Mouse (Mus musculus): ENCODE measurements around the gene Vps52. TPM values are rescaled to one million over a fixed set of nuclear protein-coding genes. Genes with fewer than 3 reads are reported as not detected.
A peak's percentile ranks its signal among the peaks of the same experiment; 100 is the strongest.
"Not testable (repeated sequence)": the region's sequence is repeated elsewhere in the genome, so short reads cannot be mapped to it uniquely, and the experiment has no call there.

Vps52 gene
- total and polyA plus RNA-seq, 2 experiments from 2014 or later = 46.1 to 65.8 TPM

DNA sequence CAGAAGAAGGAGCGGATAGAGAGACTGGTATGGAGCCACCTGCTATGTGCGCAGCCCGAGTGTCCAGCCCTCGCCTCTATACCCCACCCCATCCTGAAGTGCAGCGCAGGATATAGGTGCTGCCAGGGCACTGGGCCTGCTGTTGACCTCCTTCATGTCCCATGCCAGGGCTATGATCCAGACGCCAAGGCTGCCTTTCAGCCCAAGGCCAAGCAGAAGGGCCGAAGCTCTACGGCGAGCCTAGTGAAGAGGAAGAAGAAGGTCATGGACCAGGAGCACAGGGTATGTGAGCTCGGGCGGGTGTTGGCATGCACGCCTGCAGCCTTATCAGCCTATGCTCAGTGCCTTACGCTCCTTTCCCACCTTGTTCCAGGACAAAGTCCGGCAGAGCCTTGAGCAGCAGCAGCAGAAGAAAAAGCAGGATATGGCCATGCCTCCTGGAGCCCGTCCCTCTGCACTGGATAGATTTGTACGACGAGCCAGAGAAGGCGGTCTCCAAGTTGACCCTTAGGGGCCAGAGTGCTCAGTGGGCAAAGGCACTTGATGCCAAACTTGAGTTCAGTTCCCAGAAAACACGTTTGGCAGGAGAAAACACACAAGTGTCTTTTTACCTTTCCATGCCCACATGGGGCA is 6.6 kb upstream of the Vps52 start:
- DNase-seq (ENCODE audit: low spot score) (no peak), ATAC-seq (ENCODE audit: low FRiP score) (no peak)
- Histone ChIP-seq H3K4me2 (ENCODE audit: low read depth, low read length, poor library complexity, severe bottlenecking) (no peak overlapping the region), H3K27me3 (ENCODE audit: insufficient read depth, low read length) (no peaks in the 10 kb centered on the region), H3K9me3 (ENCODE audit: low read length) (no peaks in the 10 kb centered on the region), H3K27ac (ENCODE audit: low read depth, low read length) (no peak overlapping the region), H3K4me1 (ENCODE audit: insufficient read depth, low read length) (peaks cover 6% of the 10 kb centered on the region; the same call in 1 of the 2 replicates), H3K36me3 (ENCODE audit: insufficient read depth, low read length) (peaks cover 35% of the 10 kb centered on the region), H3K9ac (replicated peaks; ENCODE audit: low read length, poor library complexity, severe bottlenecking) (no peak overlapping the region), H3K4me3 (ENCODE audit: low read depth, low read length) (no peak overlapping the region)
- TF ChIP-seq CTCF (IDR thresholded peaks at IDR 0.05) = no peak
- 91% methylated on average over 19 of the region's 19 CpGs for WGBS

DNA sequence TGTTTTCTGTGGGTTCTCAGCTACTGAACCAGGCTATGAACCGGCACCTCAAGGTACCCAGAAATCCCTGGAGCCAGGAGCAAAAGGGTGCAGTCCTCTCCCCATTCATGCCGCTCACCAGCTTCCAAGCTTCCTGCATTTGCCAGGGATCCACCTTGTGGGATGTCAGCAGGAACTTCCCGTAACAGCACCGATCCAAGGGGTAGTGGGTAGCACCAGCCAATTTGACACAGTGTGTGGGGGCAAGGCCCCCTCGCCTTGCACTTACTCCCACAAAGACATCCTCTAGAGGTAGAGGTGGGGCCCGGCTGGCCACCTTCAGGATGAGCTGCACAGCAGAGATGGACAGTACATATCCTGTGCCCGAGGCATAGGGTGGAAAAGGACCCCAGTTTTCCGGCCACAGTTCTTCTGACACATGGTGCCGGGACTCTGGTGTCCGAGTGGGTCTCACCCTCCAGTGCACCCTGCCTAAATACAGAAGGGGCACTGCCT is 5.4 kb upstream of the Vps52 start:
- H3K9me3 ChIP-seq (ENCODE audit: low read length) = no peaks in the 10 kb centered on the region
- ATAC-seq (ENCODE audit: low FRiP score) = no peak
- H3K4me3 ChIP-seq (ENCODE audit: low read depth, low read length) = peak overlapping the region; percentile 52
- DNase-seq (ENCODE audit: low spot score) = no peak
- TF ChIP-seq CTCF (IDR thresholded peaks at IDR 0.05) = no peak
- 72% methylated on average over 10 of the region's 10 CpGs for WGBS
- H3K9ac ChIP-seq (replicated peaks; ENCODE audit: low read length, poor library complexity, severe bottlenecking) = peak overlapping the region; percentile 79
- H3K36me3 ChIP-seq (ENCODE audit: insufficient read depth, low read length) = peaks cover 25% of the 10 kb centered on the region
- H3K27me3 ChIP-seq (ENCODE audit: insufficient read depth, low read length) = no peaks in the 10 kb centered on the region
- peak overlapping the region; percentile 91 for H3K27ac ChIP-seq (ENCODE audit: low read depth, low read length)
- peaks cover 13% of the 10 kb centered on the region; the same call in 1 of the 2 replicates for H3K4me1 ChIP-seq (ENCODE audit: insufficient read depth, low read length)
- peak overlapping the region; percentile 96 for H3K4me2 ChIP-seq (ENCODE audit: low read depth, low read length, poor library complexity, severe bottlenecking)

DNA sequence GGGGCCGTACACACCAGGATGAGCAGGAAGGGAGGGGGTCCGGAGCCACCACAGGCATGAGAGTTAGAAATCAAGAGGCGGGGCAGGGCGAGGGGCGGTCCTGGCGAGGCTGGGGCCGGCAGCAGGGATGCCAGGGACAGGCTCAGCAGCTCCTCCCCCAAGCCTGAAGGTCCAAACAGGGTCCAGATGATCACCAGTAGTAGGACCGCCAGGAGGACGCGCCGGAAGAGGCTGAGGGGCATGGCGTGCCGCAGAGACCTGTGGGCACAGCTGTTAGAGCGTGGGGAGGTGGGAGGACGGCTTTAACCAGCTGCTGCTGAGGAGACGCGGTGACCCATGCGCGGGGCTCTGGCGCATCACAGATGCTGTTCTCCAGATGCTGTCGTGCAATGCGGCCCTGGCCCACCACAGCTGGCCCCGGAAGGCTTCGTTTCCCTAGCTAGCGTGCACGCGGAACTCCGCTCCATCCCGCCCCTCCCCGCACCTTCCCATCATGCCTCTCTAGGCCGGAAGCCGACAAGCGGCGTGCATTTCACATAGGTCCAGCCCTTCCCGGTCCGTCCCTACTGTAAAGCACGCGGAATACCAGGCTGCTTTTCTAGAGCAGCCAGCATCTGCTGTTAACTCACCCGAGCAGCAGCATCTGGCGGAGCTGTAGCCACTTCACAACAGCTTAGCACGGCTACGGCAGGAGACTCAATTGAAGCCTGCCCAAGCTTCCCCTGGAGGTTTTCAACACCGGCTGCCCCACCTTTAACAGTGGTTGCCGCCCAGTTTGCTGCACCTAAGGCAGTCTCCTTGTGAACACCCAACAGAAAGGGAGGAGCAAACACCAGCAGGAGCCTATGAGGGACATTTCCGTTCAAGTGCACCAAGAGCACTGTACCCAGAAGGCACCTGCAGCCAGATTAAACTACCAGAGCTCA is 4.3 kb upstream of the Vps52 start, which contains the start of gene B3galt4:
TSS of gene B3galt4 (minus strand) at position 468 of the 926 bp plus-strand sequence.
- Histone ChIP-seq H3K9ac (replicated peaks; ENCODE audit: low read length, poor library complexity, severe bottlenecking) (peak within 1 kb of the TSS; percentile 79), H3K27ac (ENCODE audit: low read depth, low read length) (peak within 1 kb of the TSS; percentile 91), H3K9me3 (ENCODE audit: low read length) (no peaks in the 10 kb centered on the region), H3K36me3 (ENCODE audit: insufficient read depth, low read length) (peaks cover 22% of the 10 kb centered on the region), H3K4me2 (ENCODE audit: low read depth, low read length, poor library complexity, severe bottlenecking) (peak within 1 kb of the TSS; percentile 96), H3K4me1 (ENCODE audit: insufficient read depth, low read length) (peaks cover 13% of the 10 kb centered on the region; the same call in 1 of the 2 replicates), H3K4me3 (ENCODE audit: low read depth, low read length) (peak within 1 kb of the TSS; percentile 52), H3K27me3 (ENCODE audit: insufficient read depth, low read length) (no peaks in the 10 kb centered on the region)
- ATAC-seq (ENCODE audit: low FRiP score) = peak; percentile 76
- peak; percentile 13 for TF ChIP-seq CTCF (IDR thresholded peaks at IDR 0.05)
- WGBS = under 1% methylated on average over 45 of the region's 45 CpGs
- peak; percentile 90 for DNase-seq (ENCODE audit: low spot score)

DNA sequence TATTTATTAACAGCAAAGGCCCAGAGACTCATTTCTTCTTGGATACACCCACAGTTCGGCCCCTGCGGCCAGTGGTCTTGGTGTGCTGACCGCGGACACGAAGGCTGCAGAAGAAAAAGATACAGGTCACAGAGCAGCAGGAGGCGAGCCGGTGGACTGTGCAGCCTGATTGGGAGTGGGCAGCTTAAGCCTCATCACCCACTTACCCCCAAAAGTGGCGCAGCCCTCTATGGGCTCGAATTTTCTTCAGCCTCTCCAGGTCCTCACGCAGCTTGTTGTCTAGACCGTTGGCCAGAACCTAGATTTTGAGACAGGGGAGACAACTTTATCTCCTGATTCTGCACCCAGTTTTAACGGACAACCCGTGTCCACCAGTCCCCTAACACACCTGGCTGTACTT is 3.6 kb upstream of the Vps52 start:
- H3K4me2 ChIP-seq (ENCODE audit: low read depth, low read length, poor library complexity, severe bottlenecking) = peak overlapping the region; percentile 96
- 75% methylated on average over 13 of the region's 13 CpGs for WGBS
- not testable (repeated sequence) for H3K9me3 ChIP-seq (ENCODE audit: low read length); H3K27me3 ChIP-seq (ENCODE audit: insufficient read depth, low read length); H3K4me3 ChIP-seq (ENCODE audit: low read depth, low read length); DNase-seq (ENCODE audit: low spot score); H3K27ac ChIP-seq (ENCODE audit: low read depth, low read length); H3K9ac ChIP-seq (replicated peaks; ENCODE audit: low read length, poor library complexity, severe bottlenecking); ATAC-seq (ENCODE audit: low FRiP score)
- peaks cover 17% of the 10 kb centered on the region for H3K36me3 ChIP-seq (ENCODE audit: insufficient read depth, low read length)
- H3K4me1 ChIP-seq (ENCODE audit: insufficient read depth, low read length) = peaks cover 19% of the 10 kb centered on the region; the same call in 1 of the 2 replicates

DNA sequence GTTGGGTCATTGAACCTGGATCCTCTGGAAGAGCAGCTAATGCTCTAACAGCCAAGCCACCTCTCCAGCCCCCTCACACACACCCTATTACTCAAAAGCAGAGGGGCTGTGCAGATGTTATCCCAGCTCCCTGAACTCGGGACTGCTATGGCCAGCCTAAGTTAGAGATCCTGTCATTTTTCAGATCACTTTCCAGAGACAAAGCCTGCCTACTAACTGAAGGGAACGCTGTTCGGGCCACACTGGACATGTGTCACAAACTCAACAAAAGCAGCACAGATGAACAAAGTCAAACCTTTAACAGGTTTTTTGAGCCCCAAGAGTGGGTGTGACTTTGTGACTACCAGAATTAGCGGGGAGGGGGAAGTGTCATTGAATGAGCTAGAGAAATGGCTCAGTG is 2.7 kb upstream of the Vps52 start:
- TF ChIP-seq CTCF (IDR thresholded peaks at IDR 0.05) = no peak
- 80% methylated on average over 4 of the region's 4 CpGs for WGBS
- Histone ChIP-seq H3K4me1 (ENCODE audit: insufficient read depth, low read length) (peaks cover 19% of the 10 kb centered on the region; the same call in 1 of the 2 replicates), H3K4me2 (ENCODE audit: low read depth, low read length, poor library complexity, severe bottlenecking) (no peak overlapping the region), H3K27me3 (ENCODE audit: insufficient read depth, low read length) (no peaks in the 10 kb centered on the region), H3K27ac (ENCODE audit: low read depth, low read length) (no peak overlapping the region), H3K9ac (replicated peaks; ENCODE audit: low read length, poor library complexity, severe bottlenecking) (no peak overlapping the region; the same call in 1 of the 2 replicates), H3K36me3 (ENCODE audit: insufficient read depth, low read length) (peaks cover 18% of the 10 kb centered on the region), H3K9me3 (ENCODE audit: low read length) (no peaks in the 10 kb centered on the region), H3K4me3 (ENCODE audit: low read depth, low read length) (no peak overlapping the region)
- DNase-seq (ENCODE audit: low spot score) = no peak
- ATAC-seq (ENCODE audit: low FRiP score) = no peak
